Mouse (Mus musculus) G1E-ER4 (cell line): ENCODE results near the gene 4933417A18Rik. TPM values are rescaled to one million over a fixed set of nuclear protein-coding genes. Genes with fewer than 3 reads are reported as not detected.

ENCODE experiments used
- GATA1 ChIP-seq: IDR thresholded peaks from one replicate; pipeline ENCODE4 v1.8.0; 2012; ENCODE audit warnings: low read length, inconsistent platforms
- polyA plus RNA-seq: library from polyadenylated mRNA; stranded (reverse); fragments of >175 nt; gene quantifications from 2 replicates; pipeline ENCODE4 v1.2.3, GENCODE M21; 2012

Gene 4933417A18Rik
- polyA plus RNA-seq, 1 experiment, result not detected

DNA sequence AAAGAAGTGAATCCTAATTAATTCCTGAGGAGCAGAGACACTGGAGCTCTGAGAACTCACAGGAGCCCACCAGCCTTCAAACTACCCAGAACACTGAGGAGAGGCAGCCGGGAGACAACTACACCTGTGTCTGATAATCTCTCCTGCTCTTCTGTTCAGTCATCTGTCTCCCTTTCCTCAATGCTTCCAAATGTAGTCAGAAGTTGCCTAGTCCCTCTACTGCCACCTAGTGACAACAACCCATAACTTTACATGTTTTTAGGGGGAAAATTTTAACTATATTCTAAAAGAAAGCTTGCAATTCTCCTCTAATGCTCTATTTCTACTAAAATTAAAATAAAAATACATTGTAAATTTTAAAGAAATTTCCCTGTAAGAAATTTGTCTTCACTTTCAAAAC lies 48.9 kb downstream of the 4933417A18Rik start:
- TF ChIP-seq GATA1, result no peak

- no peak for TF ChIP-seq GATA1
Measured at GRCm38 (mm10) chr13:34973770-34974169, 49.6 kb downstream of the 4933417A18Rik start.

DNA sequence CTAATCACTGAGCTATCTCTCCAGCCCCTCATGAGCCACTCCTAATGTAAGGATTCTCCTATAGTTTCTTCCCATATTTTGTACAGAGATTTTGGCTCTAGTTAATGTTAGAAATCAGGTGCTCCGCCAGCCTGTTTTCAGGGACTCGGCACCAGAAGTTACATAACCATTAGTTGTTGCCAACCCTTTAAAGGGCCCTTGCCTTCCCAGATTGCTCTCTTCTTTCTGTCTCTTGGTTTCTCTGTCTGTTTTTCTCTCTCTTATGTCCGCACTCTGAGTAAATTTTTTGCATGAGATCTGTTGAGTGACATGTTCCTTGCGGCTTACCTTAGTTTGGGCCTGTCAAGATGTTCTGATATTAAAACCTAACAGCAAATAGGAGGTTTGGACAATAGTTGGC lies 51.9 kb downstream of the 4933417A18Rik start:
- TF ChIP-seq GATA1, result no peak

- TF ChIP-seq GATA1, result no peak
Measured at GRCm38 (mm10) chr13:34977410-34977809, 53.2 kb downstream of the 4933417A18Rik start.

GRCm38 (mm10) chr13:34991581-34992273 lies 67.5 kb downstream of the 4933417A18Rik start:
- no peak for TF ChIP-seq GATA1

DNA sequence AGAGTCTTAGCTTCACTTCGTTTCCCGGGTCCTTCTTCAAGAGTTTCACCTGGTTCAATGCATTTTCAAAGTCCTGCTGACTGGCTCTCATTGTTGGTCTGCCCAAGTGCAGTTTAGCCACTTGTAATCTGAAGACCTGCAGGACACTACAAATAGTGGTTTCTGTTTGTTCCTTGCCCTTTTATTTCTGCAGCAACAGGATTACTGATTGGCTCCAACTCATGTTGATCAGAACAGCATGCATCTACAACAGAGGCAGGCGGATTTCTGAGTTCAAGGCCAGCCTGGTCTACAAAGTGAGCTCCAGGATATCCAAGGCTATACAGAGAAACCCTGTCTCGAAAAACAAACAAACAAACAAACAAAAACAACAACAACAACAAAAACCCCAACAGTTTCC lies 68.9 kb downstream of the 4933417A18Rik start:
- TF ChIP-seq GATA1, result no peak

GRCm38 (mm10) chr13:34993595-34993982 lies 69.4 kb downstream of the 4933417A18Rik start:
- TF ChIP-seq GATA1, result no peak

DNA sequence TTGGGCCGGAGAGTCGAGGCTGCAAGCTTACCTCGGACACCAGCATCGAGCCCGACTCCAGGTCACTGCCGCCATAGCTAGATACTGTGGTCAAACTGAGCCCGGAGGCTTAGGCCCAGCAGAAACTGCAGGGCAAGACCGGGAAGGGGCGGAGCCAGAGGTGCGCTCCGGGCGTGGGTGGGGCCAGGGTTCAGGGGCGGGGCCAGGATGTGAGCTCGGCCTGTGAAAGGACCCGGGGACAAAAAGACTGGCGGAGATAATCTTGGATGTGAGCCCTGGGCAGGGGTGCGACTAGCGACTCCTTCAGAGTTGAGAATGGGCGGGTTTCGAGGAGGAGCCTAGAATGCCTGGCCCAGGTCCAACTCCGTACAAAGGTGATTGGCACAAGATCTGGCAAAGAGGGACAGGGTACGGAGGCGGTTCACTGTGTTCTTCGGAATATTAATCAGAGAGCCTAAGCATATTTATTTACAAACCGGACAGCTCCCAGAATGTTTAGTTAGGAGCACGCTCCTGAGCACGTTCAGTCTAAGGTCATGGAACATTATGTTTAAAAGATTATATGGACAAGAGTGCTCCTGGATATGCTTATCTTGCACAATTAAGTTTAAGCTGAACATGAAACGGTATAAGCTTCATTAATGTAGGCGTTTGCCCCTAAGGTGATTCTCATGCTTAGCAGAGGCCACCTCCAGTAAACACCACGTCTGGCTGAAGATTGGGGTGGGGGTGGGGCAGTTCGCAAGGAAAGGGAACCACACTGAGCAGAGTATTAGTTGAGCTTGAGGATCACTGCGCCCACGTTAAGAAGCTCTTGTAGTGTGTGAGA lies 70.0 kb downstream of the 4933417A18Rik start:
- TF ChIP-seq GATA1, result no peak

GRCm38 (mm10) chr13:34995925-34996324 lies 71.7 kb downstream of the 4933417A18Rik start:
- no peak for TF ChIP-seq GATA1

Other genes with a start within 250 kb of the 4933417A18Rik start
- gene Fam50b, start 189.6 kb upstream of the 4933417A18Rik start, polyA plus RNA-seq, result 0.12 and 0.18 TPM in 2 replicates
- 22.7 and 37.2 TPM in 2 replicates for gene Prpf4b, start 49.1 kb upstream of the 4933417A18Rik start, polyA plus RNA-seq
- not detected in 2 replicates for gene Fam217a, start 99 bp upstream of the 4933417A18Rik start, polyA plus RNA-seq
- not detected in 2 replicates for gene Eci3, start 39.4 kb downstream of the 4933417A18Rik start, polyA plus RNA-seq
- 5.6 and 6.2 TPM in 2 replicates for gene Eci2, start 102.7 kb downstream of the 4933417A18Rik start, polyA plus RNA-seq